Mouse (Mus musculus) spleen, adult 12 weeks (tissue): ENCODE data around the gene Hunk.

Source experiments
- DNase-seq: peaks from one replicate; pipeline ENCODE4 v3.0.0; 2022; ENCODE audit warnings: low spot score

Gene Hunk

DNA sequence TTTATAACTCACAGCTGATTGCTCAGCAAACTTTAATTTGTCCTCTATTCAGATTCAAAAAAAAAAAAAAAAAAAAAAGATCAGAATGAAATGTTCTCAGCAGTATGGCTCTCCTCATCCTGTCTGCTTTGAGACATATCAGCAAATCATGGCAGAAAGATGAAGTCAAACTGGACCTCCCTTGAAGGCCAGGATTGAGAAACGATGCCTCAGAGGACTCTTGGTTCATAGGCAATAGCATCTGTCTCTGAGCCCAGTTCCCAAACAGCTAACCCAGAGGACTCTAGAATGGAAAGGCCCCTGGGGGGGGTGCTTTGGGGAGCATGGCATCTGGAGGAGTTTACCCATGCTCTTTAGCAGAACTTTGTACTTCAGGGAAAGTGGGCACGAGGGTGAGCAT is 119.9 kb downstream of the Hunk start:
- no peak for DNase-seq

DNA sequence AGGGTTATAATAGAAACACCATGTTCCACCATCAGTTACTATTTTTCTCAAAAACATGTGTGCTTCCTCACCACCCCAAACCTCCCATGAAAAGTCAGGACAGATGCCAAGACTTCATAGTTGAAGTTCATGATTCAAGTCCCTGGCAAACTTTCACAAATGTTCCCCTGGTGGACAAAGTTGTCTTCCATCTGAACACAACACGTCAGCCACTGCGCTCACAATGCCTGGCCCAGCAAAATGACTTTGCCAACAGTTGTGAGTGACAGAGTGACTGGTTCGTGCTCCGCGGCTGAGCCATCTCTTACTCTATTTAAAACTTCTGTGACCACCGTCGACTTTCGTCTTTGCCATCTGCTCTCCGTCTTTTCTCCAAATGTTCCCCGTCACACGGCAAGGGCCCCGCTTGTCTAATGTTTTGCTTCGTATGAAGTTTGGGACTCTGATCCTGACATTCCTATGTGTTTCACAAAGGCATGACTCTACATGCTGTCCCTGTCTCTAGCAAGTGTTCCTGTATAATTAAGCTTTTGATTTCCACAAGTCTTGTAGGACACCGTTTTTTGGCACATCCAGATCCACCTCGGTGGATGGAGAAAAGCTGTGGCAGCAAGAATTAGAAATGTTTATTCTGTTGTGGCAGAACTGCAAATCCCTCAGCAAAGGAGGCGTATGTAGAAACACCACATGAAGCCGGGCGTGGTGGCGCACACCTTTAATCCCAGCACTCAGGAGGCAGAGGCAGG is 125.9 kb downstream of the Hunk start:
- DNase-seq = no peak

DNA sequence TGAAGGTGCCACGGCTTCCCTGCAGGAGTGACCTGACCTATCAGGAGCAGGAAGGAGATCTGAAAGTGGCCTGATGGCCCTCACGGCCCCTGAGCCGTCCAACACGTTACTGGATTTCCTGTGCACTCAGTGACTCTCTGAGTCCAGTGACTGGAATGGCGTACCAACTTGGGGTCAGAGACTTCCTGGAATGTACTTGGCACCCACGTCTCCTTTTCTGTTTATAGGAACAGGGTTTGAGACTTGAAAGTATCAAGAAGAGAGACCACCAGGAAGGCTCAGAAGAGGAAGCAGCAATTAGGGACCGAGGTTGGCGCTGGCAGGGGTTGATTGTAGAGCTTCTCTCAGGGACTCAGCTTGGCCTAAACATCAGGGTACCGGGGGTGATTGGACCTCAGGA is 131.2 kb downstream of the Hunk start:
- no peak for DNase-seq

GRCm38 (mm10) chr16:90518232-90518631 is 132.4 kb downstream of the Hunk start:
- DNase-seq = no peak

DNA sequence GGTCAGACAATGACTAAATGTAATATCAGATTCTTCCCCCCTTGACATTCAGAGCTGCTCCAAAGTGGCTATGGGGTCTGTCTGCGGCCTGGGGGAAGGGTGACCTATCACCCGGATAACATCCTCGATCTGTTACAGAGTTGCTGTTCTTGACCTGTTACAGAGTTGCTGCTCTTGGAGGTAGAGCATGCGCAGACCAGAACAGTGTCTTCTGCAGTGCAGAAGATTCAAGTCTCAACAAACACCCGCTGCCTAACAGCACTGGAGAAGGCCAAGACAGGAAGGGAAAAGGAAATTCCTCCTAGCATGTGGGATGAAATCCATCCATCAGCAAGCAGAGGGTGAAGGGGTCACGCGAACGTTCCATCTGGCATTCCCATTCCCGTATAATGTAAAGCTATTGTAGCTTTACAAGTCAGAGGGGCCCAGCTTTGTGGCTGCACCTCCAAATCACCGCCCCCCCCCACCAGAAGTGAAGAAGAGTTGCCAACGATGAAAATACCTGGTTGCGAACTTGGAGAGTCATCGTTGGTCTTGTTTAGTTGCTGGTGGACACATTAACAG is 133.0 kb downstream of the Hunk start:
- no peak for DNase-seq

DNA sequence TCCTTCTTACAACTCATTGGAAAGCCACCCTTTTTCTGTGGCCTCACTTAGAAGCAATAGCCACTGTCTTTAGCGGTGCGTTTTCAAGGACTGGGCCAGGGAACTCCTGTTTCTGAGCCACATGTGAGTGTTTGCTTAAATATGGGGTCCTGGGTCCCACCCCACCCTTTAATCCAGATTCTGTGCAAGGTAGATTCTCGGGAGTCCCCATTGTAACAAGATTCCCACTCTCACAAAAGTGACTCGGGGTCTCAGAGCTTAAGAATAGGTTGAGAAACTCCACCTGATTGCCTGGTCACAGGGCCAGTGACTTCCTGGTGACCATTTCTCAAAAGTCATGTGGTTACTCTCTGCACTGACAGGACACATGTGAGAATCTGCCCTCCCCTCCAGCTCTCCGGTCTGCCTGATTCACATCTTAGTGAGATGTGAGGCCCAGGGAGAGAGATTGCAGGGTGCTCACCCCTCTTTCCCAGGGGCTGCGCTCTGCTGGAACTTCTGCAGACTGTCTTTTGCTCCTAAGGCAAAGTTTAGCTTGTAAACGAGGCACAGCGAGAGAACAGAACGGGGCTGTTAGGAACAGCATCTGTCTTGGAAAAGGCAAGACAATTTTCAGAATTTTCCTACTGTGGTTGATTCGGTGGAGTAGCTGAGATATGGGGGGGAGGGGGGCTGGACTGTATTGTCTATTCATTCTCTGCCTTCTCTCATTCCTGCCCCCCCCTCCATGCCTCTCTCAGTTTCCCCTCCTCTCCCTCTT is 135.6 kb downstream of the Hunk start:
- DNase-seq = no peak

DNA sequence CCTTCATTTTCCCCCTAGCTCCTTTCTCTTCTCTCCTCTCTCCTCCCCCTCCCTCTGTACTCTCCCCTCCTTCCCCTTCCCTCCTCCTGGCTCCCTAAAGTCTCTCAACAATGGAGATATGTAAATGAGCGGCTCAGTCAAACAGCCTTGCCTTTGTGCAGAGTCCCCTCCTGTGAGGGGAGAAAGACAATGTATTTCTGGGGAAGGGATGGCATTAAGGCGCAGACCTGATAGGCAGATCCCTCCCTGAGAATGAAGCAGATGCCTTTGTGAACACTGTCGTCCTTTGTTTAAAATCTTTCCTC is 136.1 kb downstream of the Hunk start:
- DNase-seq = no peak

DNA sequence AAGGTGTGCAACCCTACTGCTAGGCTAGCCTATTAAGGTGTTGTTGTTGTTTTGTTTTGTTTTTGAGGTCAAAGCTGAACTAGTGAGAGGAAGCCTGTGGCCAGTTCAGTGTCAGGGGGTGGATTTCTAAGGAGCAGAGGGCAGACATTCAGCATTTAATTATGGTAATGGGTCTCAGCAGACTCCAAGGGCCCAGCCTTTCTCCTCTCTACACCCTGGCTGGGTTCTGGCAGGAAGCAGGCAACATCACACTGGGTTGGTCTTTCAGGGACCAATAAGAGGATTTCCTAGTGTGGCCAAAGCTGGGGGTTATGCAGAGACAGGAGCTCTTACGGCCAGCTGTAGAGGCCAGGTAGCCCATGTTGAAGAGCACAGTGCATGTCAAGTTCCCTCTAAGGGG is 136.8 kb downstream of the Hunk start:
- no peak for DNase-seq

DNA sequence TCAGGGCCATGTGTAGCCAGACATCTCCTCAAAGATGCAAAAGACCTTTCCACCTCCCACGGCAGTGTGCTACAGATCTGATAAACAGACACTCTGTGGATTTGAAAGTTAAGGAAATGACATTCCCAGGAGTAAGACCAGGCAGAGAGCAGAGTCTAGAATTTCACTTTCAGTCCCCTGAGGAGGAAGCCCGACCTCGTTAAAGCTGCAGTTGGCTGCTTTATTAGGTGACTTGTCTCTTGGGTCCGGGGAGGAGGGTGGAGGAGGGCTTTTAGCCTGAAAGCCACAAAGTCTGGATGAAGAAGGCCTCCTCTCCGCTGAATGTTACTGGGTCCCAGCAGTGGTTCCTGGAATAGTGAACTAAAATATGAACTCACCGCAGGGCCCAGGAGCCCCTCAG is 137.6 kb downstream of the Hunk start:
- no peak for DNase-seq

DNA sequence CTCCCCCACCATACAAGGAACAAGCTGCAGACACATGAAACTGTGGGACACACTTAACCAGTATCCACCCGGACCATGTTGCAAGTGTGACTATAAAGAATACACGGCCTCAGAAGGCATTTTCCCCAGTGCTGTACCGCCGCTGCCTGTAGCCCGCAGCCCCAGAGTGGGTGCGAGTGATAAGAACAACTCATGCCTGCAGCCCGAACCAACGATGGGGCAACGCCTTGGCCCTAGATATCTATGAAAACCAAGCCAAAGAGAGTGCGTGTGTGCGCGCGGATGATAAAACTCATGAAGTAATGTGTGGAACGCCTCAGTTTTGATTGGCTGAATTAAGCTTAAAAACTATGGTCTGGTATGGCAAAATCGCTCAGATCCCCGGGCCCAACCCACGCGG is 138.1 kb downstream of the Hunk start:
- no peak for DNase-seq

DNA sequence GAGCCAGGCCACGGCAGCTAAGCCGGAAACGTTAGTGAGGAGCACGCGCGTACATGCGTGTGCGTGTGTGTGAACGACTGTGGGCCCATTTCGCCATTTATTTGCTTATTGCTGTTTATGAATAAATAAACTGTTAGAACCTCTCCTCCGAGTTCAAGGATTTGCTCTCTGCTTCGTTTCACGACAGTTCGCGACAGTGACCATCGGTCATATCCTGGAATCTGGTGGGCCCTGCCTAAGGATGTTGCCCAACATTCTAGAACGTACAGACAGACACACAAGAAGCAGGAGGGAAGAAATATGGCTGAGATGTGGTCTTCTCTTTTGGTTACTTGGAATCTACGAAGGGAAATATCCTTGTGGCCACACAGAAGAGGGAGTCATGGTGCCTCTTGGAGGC is 138.6 kb downstream of the Hunk start:
- no peak for DNase-seq

DNA sequence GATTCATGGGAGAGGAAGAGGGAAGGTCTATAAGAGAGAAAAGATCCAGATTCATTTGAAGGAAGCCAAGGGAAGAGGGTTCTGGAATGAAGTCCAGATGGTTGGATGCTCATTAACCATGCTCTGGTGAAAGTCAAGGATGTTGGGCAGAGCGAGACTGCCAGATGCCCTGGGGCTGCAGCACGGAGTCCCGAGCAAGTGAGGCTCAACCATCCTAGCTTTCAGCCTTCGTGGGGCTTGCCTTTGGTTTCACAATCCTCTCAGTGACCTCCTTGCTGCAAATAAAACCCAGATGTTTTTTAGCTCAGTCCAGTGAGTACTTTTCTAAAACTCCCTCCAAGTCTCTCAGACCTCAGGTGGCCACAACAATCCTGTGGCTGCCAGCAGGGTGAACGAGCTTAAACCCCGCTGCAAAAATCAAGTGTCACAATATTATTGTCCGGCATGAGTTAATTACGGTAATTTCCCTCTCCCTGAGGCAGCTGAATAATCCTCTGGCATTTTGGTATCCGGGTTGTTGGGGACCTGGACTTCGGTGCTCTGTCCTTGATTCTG is 147.4 kb downstream of the Hunk start:
- DNase-seq = no peak

- DNase-seq = no peak
Measured at GRCm38 (mm10) chr16:90534591-90534990, 148.8 kb downstream of the Hunk start.

- DNase-seq = no peak
Measured at GRCm38 (mm10) chr16:90538926-90539325, 153.1 kb downstream of the Hunk start.

- DNase-seq = no peak
Measured at GRCm38 (mm10) chr16:90541191-90541590, 155.4 kb downstream of the Hunk start.

DNA sequence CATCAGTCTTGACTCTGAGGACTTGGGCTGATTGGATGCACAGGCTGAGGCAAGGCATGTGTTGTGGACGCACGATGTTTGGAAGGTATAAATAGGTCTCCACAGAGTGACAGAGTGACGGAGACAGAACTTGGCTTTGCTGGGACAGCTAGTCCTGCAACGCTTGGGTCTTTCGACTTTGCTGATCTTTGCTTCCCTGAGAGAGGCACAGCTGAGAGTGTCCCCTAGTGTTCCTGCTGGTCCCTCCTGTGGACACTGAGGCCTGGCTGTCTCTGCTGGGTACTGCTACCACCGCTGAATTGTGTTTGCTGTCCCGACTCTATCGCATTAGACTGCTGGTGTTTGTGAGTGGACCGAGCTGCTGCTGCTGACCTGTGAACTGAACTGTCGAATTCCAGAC is 156.6 kb downstream of the Hunk start:
- no peak for DNase-seq

DNA sequence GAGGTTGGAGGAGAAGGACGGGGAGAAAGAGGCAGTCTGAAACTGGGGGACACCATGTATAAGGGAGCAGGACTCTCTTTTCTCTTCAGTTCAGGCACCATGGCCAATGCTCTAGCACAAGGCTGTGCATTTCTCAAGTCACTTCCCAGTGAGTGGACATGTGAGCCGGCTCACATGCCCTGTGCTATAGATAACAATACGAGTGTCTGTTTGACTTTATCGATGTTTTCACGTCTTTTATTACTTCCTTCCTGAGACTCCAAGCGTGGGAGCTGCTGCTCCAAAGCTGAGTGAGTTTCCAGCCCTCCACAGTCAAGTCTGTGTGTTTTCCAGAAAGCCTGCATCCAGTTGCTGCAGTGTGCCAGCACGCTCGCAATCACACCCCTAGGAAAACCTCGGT is 158.4 kb downstream of the Hunk start:
- no peak for DNase-seq

- no peak for DNase-seq
Measured at GRCm38 (mm10) chr16:90545509-90545908, 159.7 kb downstream of the Hunk start.

GRCm38 (mm10) chr16:90546591-90546990 is 160.8 kb downstream of the Hunk start:
- DNase-seq = no peak

- no peak for DNase-seq
Measured at GRCm38 (mm10) chr16:90547996-90548395, 162.2 kb downstream of the Hunk start.
